Mouse (Mus musculus): ENCODE data around the gene Ryr3. TPM values are rescaled to one million over a fixed set of nuclear protein-coding genes. Genes with fewer than 3 reads are reported as not detected.

Gene Ryr3
- polyA plus RNA-seq, 1 experiment from 2014 or later: 2.1 TPM

DNA sequence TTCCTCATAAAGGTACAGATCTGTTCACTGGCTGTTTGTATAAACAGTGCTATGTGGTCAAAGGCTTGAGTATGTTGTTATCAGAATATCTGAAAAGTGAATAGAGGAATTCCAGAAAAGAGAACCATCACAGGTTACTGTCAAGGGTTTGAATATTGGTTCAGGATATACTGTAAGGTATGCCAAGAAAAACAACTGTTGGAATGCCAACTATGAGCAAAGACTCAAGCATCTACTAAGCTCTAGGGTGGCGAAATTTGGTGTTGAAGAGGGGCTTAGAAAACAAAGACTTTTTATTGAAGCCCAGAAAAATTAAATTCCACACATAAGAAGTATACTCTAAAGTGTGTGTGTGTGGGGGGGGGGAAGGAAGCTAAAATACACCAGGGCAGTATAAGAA, 198.6 kb downstream of the Ryr3 start:
- no peak overlapping the region for H3K4me2 ChIP-seq (replicated peaks; ENCODE audit: low read depth)
- no peak for DNase-seq (ENCODE audit: low spot score)
- TF ChIP-seq CTCF (IDR thresholded peaks at IDR 0.05; ENCODE audit: low read depth) (no peak), EP300 (optimal IDR thresholded peaks at IDR 0.05) (no peak)
- no peaks in the 10 kb centered on the region for H3K4me1 ChIP-seq (replicated peaks; ENCODE audit: control insufficient read depth, insufficient read depth)
- H3K4me3 ChIP-seq (ENCODE audit: low read depth, low read length): no peak overlapping the region
- no peaks in the 10 kb centered on the region for H3K36me3 ChIP-seq (ENCODE audit: control insufficient read depth, insufficient read depth, low read length)
- no peak overlapping the region for H3K27ac ChIP-seq (replicated peaks)
- WGBS: 81% methylated on average over 1 of the region's 1 CpGs
- no peak overlapping the region for H3K9ac ChIP-seq (ENCODE audit: low read length)
- H3K27me3 ChIP-seq (ENCODE audit: control insufficient read depth, insufficient read depth, low read length): no peaks in the 10 kb centered on the region
- no peaks in the 10 kb centered on the region for H3K9me3 ChIP-seq (ENCODE audit: control insufficient read depth, low read length)
- ATAC-seq (ENCODE audit: low FRiP score, low TSS enrichment): no peak

DNA sequence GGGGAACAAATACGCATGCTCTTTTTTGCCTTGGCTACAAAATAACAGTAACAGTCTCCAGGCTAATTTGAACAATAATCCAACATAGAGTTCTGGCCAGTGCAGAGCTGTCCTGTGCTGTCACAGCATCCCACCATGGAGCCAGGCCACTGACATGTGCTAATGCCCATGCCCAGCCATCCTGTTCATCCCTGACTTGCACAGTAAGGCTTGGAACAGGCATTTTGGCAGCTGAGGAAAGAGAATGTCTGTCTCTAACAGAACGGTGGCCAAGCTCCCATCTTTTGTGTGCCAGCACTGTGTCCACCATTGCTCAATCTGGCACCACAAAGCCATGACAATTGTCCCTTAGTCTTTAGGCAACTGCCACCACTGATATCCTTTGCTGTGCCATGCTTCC, 200.7 kb downstream of the Ryr3 start:
- 80% methylated on average over 2 of the region's 2 CpGs for WGBS
- no peak for ATAC-seq (ENCODE audit: low FRiP score, low TSS enrichment)
- Histone ChIP-seq H3K9ac (ENCODE audit: low read length) (no peak overlapping the region), H3K36me3 (ENCODE audit: control insufficient read depth, insufficient read depth, low read length) (no peaks in the 10 kb centered on the region), H3K27ac (replicated peaks) (no peak overlapping the region), H3K9me3 (ENCODE audit: control insufficient read depth, low read length) (no peaks in the 10 kb centered on the region), H3K4me2 (replicated peaks; ENCODE audit: low read depth) (no peak overlapping the region), H3K4me1 (replicated peaks; ENCODE audit: control insufficient read depth, insufficient read depth) (no peaks in the 10 kb centered on the region), H3K4me3 (ENCODE audit: low read depth, low read length) (no peak overlapping the region), H3K27me3 (ENCODE audit: control insufficient read depth, insufficient read depth, low read length) (no peaks in the 10 kb centered on the region)
- DNase-seq (ENCODE audit: low spot score): no peak
- TF ChIP-seq CTCF (IDR thresholded peaks at IDR 0.05; ENCODE audit: low read depth) (no peak), EP300 (optimal IDR thresholded peaks at IDR 0.05) (no peak)

DNA sequence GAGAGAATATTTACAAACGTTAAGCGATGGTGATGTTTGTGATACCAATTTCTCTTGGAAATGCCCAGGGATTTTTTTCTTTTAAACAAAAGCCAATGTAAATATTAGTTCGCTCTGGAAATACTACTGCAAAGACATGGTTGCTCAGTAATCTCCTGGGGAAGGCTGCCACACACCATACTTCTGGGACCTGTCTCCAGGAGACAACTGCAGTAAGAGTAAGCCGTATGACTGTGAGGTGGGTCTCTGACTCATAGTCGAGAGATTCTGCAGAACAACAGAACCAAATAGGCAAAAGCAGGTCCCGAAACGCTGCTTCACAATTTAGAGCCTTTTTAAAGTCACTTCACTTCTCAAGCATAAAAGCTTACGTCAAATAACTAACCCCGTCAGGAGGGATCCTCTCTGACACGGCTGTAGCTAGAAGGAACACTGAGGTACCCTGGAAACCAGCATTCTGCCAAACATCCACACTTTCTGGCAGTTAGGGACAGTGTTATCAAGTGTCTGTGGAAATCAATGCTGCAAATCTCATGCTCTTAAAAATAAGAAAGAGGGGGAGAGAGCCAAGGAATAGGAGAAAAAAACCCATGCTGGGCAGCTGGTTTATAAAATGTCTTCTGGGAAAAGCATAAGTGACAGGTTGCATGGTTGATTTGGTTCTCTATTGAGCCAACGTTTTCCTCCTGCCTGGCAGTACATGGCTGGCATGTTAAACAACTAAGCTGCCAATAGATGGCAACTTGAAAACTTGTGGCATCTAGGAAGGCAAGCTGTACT, 207.7 kb downstream of the Ryr3 start:
- WGBS: 37% methylated on average over 11 of the region's 11 CpGs
- TF ChIP-seq CTCF (IDR thresholded peaks at IDR 0.05; ENCODE audit: low read depth): no peak
- no peak for ATAC-seq (ENCODE audit: low FRiP score, low TSS enrichment)
- no peaks in the 10 kb centered on the region for H3K4me1 ChIP-seq (replicated peaks; ENCODE audit: control insufficient read depth, insufficient read depth)
- H3K4me3 ChIP-seq (ENCODE audit: low read depth, low read length): no peak overlapping the region
- H3K4me2 ChIP-seq (replicated peaks; ENCODE audit: low read depth): no peak overlapping the region
- H3K27me3 ChIP-seq (ENCODE audit: control insufficient read depth, insufficient read depth, low read length): no peaks in the 10 kb centered on the region
- no peak for DNase-seq (ENCODE audit: low spot score)
- no peak overlapping the region for H3K27ac ChIP-seq (replicated peaks)
- H3K36me3 ChIP-seq (ENCODE audit: control insufficient read depth, insufficient read depth, low read length): no peaks in the 10 kb centered on the region
- no peaks in the 10 kb centered on the region for H3K9me3 ChIP-seq (ENCODE audit: control insufficient read depth, low read length)
- no peak overlapping the region for H3K9ac ChIP-seq (ENCODE audit: low read length)

DNA sequence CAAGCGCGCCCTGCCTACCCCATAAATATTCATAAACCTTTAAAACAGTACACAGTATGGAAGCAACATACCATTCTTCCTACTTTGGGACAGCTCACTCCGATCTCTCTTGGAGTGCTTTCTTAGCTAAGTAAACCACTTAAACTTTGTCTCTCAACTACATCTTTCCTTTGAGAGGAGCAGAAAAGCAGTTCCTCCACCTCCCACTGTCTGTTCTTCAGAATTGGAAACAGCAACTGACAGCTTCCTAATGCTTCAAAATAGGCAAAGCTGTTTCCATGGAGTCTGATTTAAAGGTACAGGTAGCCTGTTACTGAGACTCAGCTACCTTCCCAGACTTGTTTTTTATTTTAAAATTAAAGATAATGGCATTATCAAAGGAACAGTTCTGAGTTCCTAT, 218.4 kb downstream of the Ryr3 start:
- ATAC-seq (ENCODE audit: low FRiP score, low TSS enrichment) (no peak), DNase-seq (ENCODE audit: low spot score) (no peak)
- Histone ChIP-seq H3K4me1 (replicated peaks; ENCODE audit: control insufficient read depth, insufficient read depth) (no peaks in the 10 kb centered on the region), H3K36me3 (ENCODE audit: control insufficient read depth, insufficient read depth, low read length) (no peaks in the 10 kb centered on the region), H3K9ac (ENCODE audit: low read length) (no peak overlapping the region), H3K27ac (replicated peaks) (no peak overlapping the region), H3K4me3 (ENCODE audit: low read depth, low read length) (no peak overlapping the region), H3K9me3 (ENCODE audit: control insufficient read depth, low read length) (no peaks in the 10 kb centered on the region), H3K4me2 (replicated peaks; ENCODE audit: low read depth) (no peak overlapping the region), H3K27me3 (ENCODE audit: control insufficient read depth, insufficient read depth, low read length) (no peaks in the 10 kb centered on the region)
- WGBS: 95% methylated on average over 3 of the region's 3 CpGs
- TF ChIP-seq CTCF (IDR thresholded peaks at IDR 0.05; ENCODE audit: low read depth): no peak
- no peak for TF ChIP-seq EP300 (optimal IDR thresholded peaks at IDR 0.05)

DNA sequence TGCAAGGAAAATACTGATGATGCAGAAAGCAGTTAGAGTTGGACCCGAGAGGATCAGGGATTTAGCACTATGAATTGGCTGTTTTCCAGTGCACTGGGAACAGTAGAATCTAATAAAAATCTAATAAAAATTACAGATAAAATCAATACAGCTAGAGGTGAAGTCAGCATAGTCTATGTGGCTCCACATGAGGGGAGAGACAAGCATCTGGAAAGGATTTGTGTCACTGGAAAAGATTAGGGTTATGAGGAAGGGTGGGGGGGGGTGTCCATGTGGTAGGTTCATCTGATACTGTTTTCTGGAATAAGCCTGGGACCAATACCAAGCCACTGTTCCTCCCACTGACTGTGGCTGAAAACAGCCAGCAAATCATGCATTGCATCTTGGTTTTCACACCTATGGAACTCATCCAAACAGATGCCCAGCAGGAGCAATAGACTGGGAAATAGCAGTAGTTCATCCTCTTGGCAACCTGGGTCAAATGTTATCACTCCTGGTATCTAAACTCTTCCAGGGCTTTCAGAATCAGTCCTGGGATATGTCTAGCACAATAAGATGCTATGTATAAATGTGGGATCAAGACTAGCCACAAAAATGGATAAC, 233.9 kb downstream of the Ryr3 start:
- Histone ChIP-seq H3K27me3 (ENCODE audit: control insufficient read depth, insufficient read depth, low read length) (no peaks in the 10 kb centered on the region), H3K36me3 (ENCODE audit: control insufficient read depth, insufficient read depth, low read length) (no peaks in the 10 kb centered on the region), H3K4me2 (replicated peaks; ENCODE audit: low read depth) (no peak overlapping the region), H3K9me3 (ENCODE audit: control insufficient read depth, low read length) (no peaks in the 10 kb centered on the region), H3K4me3 (ENCODE audit: low read depth, low read length) (no peak overlapping the region), H3K4me1 (replicated peaks; ENCODE audit: control insufficient read depth, insufficient read depth) (no peaks in the 10 kb centered on the region), H3K27ac (replicated peaks) (no peak overlapping the region), H3K9ac (ENCODE audit: low read length) (no peak overlapping the region)
- 32% methylated on average over 1 of the region's 1 CpGs for WGBS
- DNase-seq (ENCODE audit: low spot score) (no peak), ATAC-seq (ENCODE audit: low FRiP score, low TSS enrichment) (no peak)
- TF ChIP-seq CTCF (IDR thresholded peaks at IDR 0.05; ENCODE audit: low read depth) (no peak), EP300 (optimal IDR thresholded peaks at IDR 0.05) (no peak)
